Mouse (Mus musculus): ENCODE measurements at regions not wholly inside any gene's neighbourhood (a gene's known extent, or its start where the extent isn't known, plus 50 kb on each side); places are given as distances from the start of the nearest gene placed in this dataset.

DNA sequence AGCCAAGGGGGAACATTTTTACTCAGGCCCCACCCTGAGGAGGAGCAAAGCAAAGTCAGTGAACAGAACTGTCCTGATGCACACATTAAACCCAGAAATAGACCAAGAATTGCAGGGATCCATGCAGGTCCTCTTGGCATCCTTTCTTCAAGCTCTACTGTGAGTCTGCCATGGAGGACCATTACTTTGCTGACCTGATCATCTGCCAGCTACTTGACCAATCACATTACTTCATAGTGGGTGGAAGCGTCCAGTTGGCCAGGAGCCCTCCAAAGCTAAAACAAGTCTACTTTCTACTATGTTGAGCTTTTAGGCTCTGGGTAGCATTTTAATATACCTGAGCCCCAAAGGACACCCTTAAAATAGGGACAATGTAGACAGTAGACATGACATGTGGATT lies 98.6 kb upstream of the Lgalsl start:
- no peak for DNase-seq (ENCODE audit: low spot score)

GRCm38 (mm10) chr11:20930045-20930444 lies 99.2 kb upstream of the Lgalsl start:
- no peak for DNase-seq (ENCODE audit: low spot score)

DNA sequence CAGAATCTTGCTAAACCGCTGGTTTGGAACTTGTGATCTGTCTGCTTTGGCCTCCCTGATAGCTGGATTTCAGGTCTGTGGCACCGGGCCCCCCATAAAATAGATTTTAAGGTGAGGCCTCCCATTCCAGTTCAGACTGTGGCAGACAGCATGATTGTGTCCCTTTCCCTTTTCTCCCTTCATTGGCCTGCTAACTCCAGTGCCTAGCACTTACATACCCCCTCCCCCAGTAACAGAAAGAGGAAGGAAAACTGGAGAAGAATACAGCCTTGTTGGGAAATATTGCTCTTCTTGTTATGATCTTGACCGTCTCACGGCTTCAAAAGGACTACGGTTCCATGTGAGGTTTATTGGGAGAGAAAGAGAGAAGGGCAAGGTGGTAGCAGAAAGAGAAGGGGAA lies 99.7 kb upstream of the Lgalsl start:
- no peak for DNase-seq (ENCODE audit: low spot score)

DNA sequence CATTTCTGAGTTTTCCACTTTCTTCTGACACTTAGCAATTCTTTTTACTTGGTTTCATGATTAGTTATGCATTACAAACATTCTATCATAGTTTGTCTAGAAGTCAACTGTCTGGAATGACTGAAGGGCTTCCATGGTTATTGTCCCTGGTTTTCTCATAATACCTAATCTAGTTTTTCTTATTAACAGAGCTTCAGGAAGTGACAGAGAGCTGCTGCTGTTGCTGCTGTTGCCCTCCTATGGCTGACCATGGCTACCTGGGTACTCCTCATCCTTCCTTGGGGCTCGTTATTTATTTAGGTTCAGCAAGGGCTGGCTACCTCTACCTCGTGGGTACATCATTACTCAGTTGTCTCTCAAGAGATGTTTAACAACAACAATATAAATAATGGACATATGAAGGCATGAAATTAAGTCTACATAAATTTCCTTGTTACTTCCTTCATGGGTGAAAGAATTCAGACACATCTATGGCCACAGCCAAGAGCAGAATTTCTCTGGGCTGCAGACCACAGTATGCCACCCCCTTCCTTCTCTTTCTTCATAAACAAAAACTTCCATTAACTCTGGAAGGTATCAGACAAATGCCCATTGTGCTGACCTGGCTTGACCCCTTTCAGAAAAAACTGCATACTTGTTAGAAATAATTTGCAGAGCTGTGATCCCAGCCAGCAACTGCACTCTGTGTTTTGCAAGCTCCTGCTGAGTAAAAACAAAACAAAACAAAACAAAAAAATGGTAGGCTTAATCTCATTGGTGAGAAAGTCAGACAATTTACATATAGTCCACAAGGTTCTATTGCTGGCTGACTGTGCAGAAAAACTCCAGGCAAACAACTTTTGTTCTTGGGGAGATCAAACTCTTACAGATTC lies 103.6 kb upstream of the Lgalsl start:
- no peak for DNase-seq (ENCODE audit: low spot score)

- DNase-seq (ENCODE audit: low spot score), result no peak
Observed at GRCm38 (mm10) chr11:20935063-20935370, 104.2 kb upstream of the Lgalsl start.

DNA sequence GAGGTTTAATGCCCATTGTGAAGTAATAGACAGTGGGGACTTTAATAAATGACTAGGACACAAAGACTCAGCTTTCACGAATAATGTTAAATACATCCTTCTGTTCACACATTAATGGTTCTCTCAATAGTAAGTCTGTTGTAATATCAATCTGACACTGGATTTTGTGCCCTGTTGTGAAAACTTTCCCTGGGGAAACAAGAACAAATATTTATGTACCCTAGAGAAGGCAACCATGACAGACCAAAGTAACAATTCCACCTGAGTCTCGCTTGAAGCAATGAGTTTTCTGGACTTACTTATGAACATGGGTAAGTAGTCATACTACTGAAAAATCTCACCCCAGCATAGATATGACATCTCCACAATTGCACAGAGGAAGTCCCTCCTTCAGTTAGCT lies 105.1 kb upstream of the Lgalsl start:
- no peak for DNase-seq (ENCODE audit: low spot score)

GRCm38 (mm10) chr11:20936996-20937395 lies 106.1 kb upstream of the Lgalsl start:
- no peak for DNase-seq (ENCODE audit: low spot score)

DNA sequence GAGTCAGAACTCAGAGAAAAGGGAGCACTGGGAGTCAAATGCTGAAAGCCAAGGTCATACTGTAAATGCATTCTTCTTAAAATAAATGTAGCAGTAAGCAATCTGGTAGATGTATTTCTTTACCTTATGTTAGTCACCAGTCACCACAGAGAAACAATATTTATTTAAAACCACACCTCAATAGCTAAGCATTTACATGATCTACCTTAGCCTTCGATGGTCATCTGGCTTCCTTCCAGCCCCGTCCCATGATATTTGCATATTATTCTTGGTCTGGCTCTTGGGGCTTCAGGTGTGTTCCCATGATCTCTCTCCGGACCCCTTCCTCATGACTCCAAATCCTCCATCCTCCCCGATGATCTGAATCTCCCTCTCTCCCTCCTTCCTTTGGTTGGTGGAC lies 107.1 kb upstream of the Lgalsl start:
- DNase-seq (ENCODE audit: low spot score), result no peak

GRCm38 (mm10) chr11:20939644-20940043 lies 108.8 kb upstream of the Lgalsl start:
- DNase-seq (ENCODE audit: low spot score), result no peak

DNA sequence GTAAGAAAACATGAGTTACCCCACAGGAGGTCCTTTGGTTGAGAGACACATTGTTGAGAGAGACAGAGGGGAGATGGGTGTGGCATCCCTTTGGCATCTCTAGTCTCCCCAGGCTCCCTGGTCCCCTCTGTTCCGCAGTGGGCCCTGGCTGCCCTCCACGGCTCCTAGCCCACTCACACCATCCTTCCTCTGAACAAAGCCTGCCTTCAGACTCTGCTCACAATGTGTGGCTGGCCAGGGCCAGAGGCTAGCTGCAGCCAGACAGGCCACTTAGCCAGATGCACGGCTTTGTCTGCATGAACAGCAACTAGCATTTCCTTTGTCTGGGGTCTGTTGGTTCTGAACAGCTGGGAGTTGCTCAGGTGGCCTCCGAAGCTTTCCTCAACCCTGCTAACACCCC lies 110.7 kb upstream of the Lgalsl start:
- peak; percentile 16 for DNase-seq (ENCODE audit: low spot score)

DNA sequence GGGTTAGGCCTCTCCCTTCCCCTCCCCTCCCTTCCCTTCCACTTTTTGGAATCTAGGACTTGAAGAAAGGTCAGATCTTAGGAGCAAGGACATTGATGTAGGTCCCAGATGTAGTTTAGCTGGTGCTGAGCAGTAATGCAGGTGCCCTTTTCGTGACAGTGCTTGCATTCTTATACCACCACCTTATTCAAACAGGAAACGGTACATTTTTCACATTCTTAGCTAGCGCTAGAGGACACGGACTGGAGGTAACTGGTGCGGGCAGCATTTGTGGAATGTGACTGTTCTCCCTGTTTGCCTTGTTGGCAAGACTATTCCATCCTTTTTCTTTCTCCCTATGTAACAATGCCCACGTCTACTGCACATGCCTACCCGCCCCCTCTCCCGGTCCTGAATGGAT lies 124.7 kb upstream of the Lgalsl start:
- DNase-seq (ENCODE audit: low spot score), result no peak

DNA sequence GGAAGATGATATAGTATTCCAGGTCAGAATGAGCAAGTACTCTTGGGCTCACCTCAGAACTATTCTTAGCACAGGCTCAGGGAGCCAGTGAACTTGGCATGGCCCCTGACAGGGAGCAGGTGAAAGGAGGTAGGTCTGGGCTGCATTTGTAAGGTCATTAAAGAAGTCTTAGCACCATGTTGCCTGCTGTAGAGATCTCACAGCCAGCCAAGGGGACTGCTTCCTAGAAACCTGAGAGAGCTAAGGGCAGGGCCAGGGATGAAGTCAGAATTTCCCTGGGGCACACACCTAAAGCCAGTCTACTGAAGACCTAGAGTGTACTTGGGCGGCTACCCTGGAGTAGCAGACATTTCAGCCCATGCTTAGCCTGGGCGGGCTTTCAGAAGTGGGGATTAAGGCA lies 126.9 kb upstream of the Lgalsl start:
- no peak for DNase-seq (ENCODE audit: low spot score)

GRCm38 (mm10) chr11:20958233-20958632 lies 127.4 kb upstream of the Lgalsl start:
- DNase-seq (ENCODE audit: low spot score), result no peak

DNA sequence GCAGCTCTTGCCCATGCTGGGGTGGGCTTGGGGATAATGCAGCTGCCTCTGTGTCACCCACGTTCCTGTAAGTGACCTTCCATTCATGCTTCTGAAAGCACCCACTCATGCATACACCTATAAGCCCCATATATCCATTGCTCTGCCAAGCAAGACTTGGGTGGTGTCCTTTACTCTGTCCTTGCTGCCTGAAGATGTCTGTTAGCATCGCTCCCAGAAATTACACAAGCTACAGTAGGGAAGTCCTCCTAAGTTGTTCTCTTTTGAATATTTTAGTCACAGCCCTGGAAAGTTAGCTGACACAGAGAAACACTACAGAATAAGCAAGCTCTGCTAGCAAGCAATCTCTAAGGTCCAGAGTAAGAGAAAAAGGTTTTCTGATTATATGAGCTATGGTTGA lies 129.2 kb upstream of the Lgalsl start:
- DNase-seq (ENCODE audit: low spot score), result no peak

- no peak for DNase-seq (ENCODE audit: low spot score)
Observed at GRCm38 (mm10) chr11:20960750-20961149, 129.9 kb upstream of the Lgalsl start.

GRCm38 (mm10) chr11:20961626-20962025 lies 129.5 kb upstream of the Peli1 start:
- no peak for DNase-seq (ENCODE audit: low spot score)

GRCm38 (mm10) chr11:20965575-20966239 lies 125.4 kb upstream of the Peli1 start:
- DNase-seq (ENCODE audit: low spot score), result no peak

DNA sequence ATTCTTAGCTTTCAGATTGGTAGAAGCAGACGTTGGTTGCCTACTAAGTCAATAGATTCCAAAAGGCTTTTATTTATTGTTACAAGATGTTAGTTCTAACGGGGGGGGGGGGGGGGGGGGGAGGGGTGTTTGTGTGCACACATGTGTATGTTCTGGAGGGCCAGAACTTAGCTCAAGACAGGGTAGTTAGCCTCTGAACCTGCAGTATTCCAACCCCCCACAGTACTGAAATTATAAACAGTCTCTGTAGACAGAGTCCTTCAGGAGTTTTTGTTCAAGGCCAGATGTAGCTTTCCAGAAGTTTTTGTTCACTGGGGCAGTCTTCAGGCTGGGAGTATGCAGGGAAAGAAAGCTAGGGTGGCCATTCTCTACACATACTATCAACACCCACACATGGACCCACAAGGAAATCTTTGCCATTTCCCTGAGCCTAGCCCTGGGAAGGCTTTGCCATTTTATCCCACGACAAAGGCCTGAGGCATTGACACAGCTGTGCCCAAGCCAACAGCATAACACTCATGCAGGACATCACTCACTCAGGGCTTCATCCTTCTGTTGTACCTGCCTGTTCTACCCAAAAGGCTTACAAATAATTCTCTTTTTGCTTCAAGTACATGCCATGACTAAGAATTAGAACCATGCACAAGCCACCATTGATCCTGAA lies 123.6 kb upstream of the Peli1 start:
- no peak for DNase-seq (ENCODE audit: low spot score)

DNA sequence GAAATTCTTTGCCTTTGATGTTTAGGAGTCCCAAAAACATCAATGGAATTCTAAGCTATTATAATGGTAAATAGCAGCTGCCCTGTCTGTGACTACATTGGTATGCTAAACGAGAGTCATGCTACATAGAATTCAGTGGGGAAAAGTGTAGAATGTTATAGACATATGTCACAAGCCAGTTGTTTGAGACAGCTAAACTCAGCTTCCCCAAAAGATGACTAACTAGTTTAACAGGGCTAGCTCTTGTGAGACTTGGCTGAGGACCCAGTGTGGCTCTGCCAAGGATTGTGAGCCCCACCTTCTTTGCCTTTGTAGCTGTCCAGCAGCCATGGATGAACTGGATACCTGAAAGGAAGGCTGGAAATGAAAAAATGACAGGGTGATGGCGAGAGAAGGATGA lies 122.8 kb upstream of the Peli1 start:
- DNase-seq (ENCODE audit: low spot score), result no peak

DNA sequence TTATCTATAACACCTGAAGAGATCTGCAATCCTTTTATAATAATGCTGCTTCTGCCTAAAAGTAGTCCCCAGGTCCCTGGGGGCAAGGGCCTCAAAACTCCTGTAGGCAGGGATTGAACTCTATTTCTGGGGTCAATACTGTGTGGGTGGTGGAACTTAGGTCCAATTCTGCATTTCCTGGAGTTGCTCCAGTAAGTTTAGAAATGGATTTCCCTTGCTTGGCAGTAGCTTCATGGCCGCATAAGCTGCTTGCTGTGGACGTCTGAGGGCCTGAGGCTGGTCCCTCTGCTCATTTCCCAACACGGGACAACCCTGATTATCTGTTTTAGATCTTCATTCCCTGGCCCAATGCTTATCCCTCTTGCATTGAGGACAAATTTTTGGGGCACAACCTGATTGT lies 118.0 kb upstream of the Peli1 start:
- DNase-seq (ENCODE audit: low spot score), result no peak

DNA sequence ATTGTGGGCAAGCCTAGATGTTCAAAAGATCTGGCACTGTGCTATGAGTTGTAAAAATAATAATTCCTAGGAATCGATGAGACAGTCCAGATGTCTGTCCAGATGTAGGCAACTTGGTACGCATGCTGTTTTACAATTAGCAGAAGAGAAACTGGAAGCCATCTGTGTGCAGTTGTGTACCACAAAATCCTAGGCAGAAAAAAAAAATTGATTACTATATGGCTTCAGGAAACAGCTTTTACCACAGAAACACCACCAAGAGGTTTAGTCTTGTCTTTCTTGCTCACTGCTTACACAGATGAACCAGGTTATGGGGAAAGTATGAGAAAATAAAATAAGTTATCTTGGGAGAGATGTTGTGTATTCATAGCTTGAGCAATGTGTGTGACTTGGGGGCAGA lies 109.5 kb upstream of the Peli1 start:
- no peak for DNase-seq (ENCODE audit: low spot score)

GRCm38 (mm10) chr11:20982010-20982409 lies 109.1 kb upstream of the Peli1 start:
- no peak for DNase-seq (ENCODE audit: low spot score)

DNA sequence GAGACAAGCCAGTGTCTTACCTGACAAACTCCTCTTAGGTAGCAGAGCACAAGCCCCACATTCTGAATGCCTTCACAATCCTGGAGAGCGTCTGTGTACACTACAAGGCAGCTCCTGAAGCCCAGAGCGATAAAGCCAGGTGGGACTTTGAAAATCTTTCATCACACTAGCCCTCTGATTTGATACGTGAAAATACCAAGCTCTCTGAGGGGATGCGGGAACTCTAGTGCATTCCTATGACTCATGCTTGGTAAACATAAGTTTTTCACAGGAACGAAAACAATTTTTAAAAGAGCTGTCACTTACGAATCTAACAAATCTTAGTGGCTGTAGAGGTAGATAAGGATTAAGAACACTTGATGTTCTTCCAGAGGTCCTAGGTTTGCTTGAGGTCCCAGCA lies 108.6 kb upstream of the Peli1 start:
- DNase-seq (ENCODE audit: low spot score), result no peak

Data from layer of hippocampus, adult 9-10 months (tissue).